Mouse (Mus musculus): ENCODE results near the gene Rbks.
"Not testable (repeated sequence)": the region's sequence is repeated elsewhere in the genome, so short reads cannot be mapped to it uniquely, and the experiment has no call there.

The Rbks gene

GRCm38 (mm10) chr5:31627117-31627516 lies 70.3 kb downstream of the Rbks start:
- no peak for DNase-seq (ENCODE audit: low spot score in 2 of 2)

- no peak for DNase-seq (ENCODE audit: low spot score in 2 of 2)
These were observed 77.1 kb downstream of the Rbks start for GRCm38 (mm10) chr5:31620326-31620725.

- DNase-seq (ENCODE audit: low spot score in 2 of 2): no peak
These were observed 82.9 kb downstream of the Rbks start for GRCm38 (mm10) chr5:31614339-31615025.

GRCm38 (mm10) chr5:31613852-31614286 lies 83.6 kb downstream of the Rbks start:
- DNase-seq (ENCODE audit: low spot score in 2 of 2): peak; percentile 77 to 81

GRCm38 (mm10) chr5:31611186-31611585 lies 86.2 kb downstream of the Rbks start:
- DNase-seq (ENCODE audit: low spot score in 2 of 2): no peak

- no peak for DNase-seq (ENCODE audit: low spot score in 2 of 2)
These were observed 86.9 kb downstream of the Rbks start for GRCm38 (mm10) chr5:31610376-31611086.

- DNase-seq (ENCODE audit: low spot score in 2 of 2): no peak
These were observed 91.3 kb downstream of the Rbks start for GRCm38 (mm10) chr5:31606151-31606550.

GRCm38 (mm10) chr5:31603766-31604165 lies 93.7 kb downstream of the Rbks start:
- DNase-seq (ENCODE audit: low spot score in 2 of 2): no peak

- DNase-seq (ENCODE audit: low spot score in 2 of 2): peak; percentile 64 to 66
These were observed 95.0 kb downstream of the Rbks start for GRCm38 (mm10) chr5:31602377-31602776.

- DNase-seq (ENCODE audit: low spot score in 2 of 2): no peak
These were observed 96.2 kb downstream of the Rbks start for GRCm38 (mm10) chr5:31601162-31601722.

- no peak for DNase-seq (ENCODE audit: low spot score in 2 of 2)
These were observed 98.3 kb downstream of the Rbks start for GRCm38 (mm10) chr5:31599161-31599560.

- DNase-seq (ENCODE audit: low spot score in 2 of 2): no peak
These were observed 98.8 kb downstream of the Rbks start for GRCm38 (mm10) chr5:31598579-31598978.

GRCm38 (mm10) chr5:31598121-31598520 lies 99.3 kb downstream of the Rbks start:
- DNase-seq (ENCODE audit: low spot score in 2 of 2): no peak

GRCm38 (mm10) chr5:31597430-31597944 lies 99.9 kb downstream of the Rbks start:
- DNase-seq (ENCODE audit: low spot score in 2 of 2): no peak

- peak in 1 of 2 experiments; percentile 46 for DNase-seq (ENCODE audit: low spot score in 2 of 2)
These were observed 100.7 kb downstream of the Rbks start, which contains the start of gene Mrpl33 for GRCm38 (mm10) chr5:31596481-31597429. Gene Mrpl33 (plus strand): TSS chr5:31596935.

GRCm38 (mm10) chr5:31595868-31596267 lies 101.6 kb downstream of the Rbks start:
- DNase-seq (ENCODE audit: low spot score in 2 of 2): no peak

GRCm38 (mm10) chr5:31591122-31591521 lies 106.3 kb downstream of the Rbks start:
- no peak for DNase-seq (ENCODE audit: low spot score in 2 of 2)

GRCm38 (mm10) chr5:31589711-31590319 lies 107.6 kb downstream of the Rbks start:
- no peak for DNase-seq (ENCODE audit: low spot score in 2 of 2)

- DNase-seq (ENCODE audit: low spot score in 2 of 2): not testable (repeated sequence)
These were observed 108.8 kb downstream of the Rbks start for GRCm38 (mm10) chr5:31588672-31589071.

GRCm38 (mm10) chr5:31588016-31588415 lies 109.4 kb downstream of the Rbks start:
- DNase-seq (ENCODE audit: low spot score in 2 of 2): no peak

- no peak for DNase-seq (ENCODE audit: low spot score in 2 of 2)
These were observed 111.9 kb downstream of the Rbks start for GRCm38 (mm10) chr5:31585526-31585925.
